Mouse (Mus musculus) cerebellum, adult 18-20 months (tissue): ENCODE measurements around the gene Pde7b.
"Not testable (repeated sequence)": the region's sequence is repeated elsewhere in the genome, so short reads cannot be mapped to it uniquely, and the experiment has no call there.

Experiments
- DNase-seq, 2 experiments: peaks; one replicate each; pipeline ENCODE4 v3.0.0; 2021

Gene Pde7b

GRCm38 (mm10) chr10:20533811-20534210, 191.1 kb downstream of the Pde7b start:
- DNase-seq, result no peak

- no peak for DNase-seq
Measured at GRCm38 (mm10) chr10:20531921-20532320, 193.0 kb downstream of the Pde7b start.

DNA sequence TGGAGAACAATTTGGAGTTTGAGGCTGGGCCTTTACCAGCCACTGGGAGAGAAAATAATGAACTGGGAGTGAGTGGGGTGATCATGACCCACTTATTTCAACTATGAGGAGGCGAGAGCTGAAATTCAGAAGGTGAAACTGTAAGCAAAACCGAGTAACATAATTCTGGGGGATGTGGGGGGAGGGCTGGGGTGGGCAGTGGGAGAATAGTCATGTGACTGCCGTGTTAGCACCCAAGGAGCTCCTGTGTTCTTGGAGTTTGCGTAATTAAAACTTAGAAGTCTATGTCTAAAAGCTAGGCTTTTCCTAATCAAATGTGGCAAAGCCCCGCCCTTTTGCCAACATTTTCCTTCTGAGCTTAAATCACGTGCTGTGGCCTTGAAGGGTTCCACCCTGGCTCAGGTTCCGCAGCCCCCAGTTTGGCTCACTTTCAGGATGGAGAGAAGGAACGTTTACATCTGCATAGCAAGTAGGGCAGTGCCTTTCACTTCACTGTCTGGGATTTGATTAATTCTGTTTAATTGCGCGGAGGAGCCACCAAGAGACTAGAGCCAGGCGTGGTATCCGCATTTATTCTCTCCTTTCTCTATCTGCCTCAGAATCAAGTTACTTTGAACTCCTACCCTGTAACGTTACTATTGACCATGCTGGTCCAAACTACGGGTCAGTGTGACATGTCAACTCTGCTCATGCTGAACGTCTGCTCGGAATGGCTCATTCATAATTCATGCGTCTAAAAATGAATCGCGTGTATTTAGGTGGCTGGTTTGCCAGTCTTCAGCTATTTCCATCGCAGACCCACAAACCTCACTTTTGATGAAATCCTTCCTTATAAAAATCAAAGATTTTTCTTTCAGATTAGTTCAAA, 196.1 kb downstream of the Pde7b start:
- no peak for DNase-seq

- no peak for DNase-seq
Measured at GRCm38 (mm10) chr10:20527737-20528136, 197.1 kb downstream of the Pde7b start.

DNA sequence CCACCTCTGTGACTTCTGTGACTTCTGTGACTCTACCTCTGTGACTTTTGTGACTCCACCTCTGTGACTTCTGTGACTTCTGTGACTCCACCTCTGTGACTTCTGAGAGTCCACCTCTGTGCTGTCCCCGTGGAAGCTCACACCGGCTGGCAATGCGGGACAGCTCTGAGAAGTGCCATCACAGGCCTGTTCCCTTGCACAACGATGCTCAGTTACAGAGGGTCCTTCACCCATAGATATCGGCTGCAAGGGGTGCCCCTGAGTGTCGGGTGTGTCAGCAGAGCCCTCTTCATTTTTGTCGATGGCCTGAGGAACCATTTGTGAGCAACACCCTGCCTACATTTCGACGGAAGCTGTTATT, 206.4 kb downstream of the Pde7b start:
- no peak for DNase-seq

DNA sequence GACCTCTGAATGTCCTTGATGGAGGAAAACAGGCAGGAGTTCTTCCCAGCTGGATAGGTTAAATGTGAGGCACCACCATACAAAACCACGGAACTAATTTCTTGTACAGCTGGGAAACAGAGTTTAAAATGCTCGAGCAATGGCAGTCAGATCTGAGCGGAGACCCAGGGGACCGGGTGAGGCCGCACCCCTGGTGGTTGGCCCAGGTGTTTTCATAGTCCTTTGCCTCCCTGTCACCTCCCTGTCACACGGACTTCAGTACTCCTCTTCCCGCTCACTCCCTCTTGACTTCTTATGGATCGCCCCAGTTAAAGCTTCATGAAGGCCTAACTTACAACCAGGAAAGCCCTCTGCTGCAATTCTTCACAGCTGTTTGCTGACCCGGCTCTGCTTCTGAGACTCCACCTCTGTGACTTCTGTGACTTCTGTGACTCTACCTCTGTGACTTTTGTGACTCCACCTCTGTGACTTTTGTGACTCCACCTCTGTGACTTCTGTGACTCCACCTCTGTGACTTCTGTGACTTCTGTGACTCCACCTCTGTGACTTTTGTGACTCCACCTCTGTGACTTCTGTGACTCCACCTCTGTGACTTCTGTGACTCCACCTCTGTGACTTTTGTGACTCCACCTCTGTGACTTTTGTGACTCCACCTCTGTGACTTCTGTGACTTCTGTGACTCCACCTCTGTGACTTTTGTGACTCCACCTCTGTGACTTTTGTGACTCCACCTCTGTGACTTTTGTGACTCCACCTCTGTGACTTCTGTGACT, 206.9 kb downstream of the Pde7b start:
- not testable (repeated sequence) for DNase-seq

DNA sequence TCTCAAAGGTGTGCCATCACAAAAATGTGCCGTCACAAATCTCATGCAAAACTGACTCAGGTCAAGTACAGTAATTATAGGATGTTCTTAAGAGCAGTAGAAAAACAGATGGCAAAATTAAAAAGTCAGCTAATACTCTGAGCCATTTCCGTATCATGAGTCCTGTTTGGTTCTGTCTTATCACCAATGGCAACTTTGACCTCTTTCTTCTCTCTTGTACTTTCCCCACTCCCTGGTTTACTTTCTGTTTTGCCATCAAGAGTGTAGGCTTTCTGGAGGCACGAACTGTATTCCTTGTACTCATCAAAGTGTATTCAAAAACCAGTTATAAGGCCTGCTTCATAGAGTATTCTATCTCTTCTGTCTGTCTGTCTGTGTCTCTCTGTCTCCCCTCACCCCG, 211.0 kb downstream of the Pde7b start:
- DNase-seq, result no peak

DNA sequence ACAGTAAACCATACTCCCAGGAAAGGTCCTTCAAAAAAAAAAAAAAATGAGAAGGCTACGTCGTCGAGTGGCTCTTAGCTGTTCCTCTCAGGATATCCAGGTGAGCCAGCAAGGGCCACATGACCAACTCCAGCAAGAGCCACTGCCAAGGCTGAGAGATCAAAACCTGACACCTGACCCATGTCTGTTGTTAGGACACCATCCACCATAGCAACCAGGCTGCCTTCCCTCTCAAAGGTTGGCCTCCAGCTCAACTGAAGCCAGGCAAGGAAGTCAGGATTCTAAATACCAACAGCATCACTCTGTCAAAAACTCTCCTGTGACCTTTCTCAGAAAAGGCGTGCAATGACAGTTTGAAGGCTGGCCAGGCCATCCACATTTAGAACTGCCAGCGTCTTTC, 211.4 kb downstream of the Pde7b start:
- no peak for DNase-seq

DNA sequence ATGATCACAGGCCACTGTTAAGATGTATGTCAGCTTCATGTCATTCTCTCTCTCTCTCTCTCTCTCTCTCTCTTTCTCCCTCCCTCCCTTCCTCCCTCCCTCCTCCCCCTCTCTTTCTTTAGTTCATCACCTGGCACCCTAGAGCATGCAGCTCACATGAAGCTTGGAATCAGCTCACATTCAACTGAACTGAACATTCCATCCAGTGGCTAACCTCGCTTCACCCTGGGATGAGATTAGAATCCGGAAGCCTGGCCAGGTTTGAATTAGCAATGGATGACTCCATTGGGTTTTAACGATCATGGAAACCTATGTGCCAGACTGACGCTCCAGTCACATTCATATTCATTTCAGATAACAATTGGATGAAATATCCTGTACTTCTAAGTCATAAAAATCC, 215.1 kb downstream of the Pde7b start:
- no peak for DNase-seq

DNA sequence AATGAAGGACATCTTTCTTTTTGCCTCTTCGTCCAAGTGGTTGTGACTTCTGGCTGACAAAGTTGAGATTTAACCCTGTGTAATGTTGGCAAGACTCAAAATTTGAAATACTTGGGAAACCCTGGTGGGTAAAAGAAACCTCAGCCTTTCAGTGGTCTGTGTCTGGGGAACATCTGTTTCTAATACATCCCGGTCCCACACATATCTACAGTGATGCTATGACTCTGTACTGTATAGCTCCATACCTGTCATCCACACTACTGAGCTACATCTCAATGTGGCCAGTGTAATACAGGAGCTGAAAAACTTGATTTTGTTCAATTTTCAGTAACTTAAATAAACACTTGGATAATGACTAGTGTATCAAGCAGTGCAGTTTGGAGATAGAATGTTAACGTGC, 216.4 kb downstream of the Pde7b start:
- no peak for DNase-seq

GRCm38 (mm10) chr10:20507732-20508412, 217.0 kb downstream of the Pde7b start:
- no peak for DNase-seq

DNA sequence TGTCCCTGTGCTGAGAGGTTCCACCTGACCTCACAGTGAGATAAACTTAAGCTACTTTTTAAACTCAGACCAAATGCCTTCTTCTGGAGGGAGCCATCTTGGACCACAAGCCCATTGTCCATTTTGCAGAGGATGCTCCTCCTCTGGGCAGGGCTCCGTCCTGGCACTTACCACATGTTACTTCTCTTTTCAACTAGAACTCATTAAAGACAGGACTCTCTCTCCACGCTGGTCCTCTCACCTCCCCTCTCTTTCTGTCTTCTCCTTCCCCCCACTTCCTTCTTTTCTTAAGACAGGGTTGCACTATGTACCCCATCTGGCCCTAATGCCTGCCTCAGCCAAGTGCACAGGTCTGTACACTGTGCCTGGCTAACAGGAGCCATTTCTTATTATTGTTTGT, 217.8 kb downstream of the Pde7b start:
- DNase-seq, result no peak

DNA sequence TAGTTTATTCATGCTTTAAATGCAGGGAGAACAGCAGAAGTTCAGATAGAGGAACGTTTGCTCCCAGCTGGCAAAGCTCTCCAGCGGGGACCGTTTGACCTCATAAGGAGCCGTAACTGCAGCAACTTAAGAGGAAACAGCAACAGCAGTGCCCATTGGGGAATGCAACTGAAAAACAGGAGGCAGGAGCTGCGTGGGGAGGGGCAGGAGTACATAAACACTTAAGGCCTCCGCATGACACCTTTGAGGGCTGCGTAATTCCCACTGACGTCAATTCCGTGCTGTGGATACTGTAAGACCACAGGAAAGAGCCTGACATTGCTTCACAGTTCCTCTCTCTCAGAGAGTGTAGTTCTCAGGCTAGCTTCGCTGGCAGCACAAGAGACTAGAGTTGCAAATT, 219.4 kb downstream of the Pde7b start:
- DNase-seq, result no peak

DNA sequence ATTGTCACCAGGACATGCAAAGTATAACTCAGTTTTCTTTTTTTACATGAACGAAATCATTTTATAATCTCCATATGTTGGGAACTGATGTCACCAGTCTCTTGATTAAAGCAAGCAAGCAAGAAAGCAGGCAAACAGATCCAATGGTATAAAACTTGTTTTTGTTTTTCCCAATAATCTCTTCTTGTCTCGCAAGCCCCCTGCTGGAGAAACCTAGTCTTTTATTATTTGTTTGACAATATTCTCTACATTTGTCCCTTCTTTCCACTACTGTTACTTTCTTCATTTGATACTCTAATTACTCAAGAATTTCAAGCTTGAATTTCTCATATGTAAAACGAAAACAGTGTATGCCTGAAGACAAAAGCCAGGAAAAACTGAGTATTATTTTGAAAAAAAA, 220.1 kb downstream of the Pde7b start:
- no peak for DNase-seq

DNA sequence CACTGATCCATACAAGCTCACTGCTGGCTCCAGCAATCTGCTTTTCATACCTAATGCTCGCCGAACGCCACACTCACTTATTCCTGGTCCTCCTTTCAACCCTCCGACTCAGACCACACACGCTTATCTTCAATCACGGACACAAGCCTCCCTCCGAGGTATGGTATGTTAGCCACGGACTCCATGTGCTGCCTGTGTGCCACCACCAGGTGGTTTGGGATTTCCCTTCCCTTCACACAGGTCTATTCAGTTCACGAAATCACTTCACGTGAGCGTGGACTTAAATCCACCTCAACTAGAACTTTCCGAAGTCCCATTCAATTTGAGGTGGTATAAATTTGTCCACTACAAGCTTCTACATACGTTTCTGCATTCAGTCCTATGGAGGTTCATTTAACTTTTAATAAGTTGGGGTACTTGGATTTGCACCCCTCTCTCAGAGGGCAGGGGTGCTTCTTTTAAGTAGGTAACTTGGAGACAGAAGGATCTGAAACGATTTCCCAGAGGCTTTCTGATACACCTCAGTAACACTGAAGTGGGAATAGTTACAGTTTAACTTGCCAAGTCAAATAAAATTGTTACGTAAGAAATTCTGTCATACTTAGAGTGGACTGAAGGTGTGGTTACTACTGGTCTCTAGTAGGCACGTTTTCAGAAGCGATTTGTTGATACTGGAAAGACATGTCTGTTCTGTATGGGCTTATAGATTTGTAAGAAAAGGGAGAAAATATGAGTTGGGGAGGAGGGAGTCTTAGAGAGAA, 221.4 kb downstream of the Pde7b start:
- DNase-seq, result no peak

DNA sequence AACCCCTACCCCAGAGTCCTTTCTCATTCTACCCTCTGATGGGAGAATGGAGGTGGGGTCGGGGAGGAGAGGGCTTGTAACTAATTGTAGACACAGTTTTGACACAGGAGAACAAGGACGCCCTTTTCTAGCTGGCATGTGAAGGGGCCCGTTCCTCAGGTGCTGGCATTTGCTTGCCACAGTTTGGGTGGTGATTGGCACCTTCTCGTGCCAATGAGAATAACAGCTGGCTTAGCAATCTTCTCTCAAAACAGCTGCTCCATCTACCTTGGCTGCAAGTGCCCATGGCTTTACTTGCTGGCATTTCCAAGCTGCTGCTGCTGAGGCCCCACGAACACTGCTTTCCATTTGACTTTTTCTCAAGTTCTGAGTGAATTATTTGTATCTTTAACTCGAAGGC, 223.7 kb downstream of the Pde7b start:
- DNase-seq, result no peak

DNA sequence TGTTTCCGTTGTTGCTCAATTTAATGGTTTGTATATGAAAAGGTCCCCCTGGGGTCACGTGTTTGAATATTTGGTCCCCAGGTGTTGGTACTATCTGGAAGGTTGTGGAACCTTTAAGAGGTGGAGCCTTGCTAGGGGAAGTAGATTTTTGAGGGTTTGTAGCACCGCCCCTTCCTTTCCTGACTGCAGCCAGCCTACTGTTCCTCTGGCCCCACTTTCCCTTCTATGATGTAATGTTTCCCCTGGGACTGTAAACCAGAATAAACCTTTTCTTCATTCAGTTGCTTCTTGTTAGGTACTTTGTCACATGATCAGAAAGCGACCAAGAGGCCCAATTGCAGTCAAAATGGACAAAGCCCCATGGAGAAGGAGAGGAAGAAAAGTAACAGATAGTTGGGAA, 229.8 kb downstream of the Pde7b start:
- DNase-seq, result no peak

- DNase-seq, result no peak
Measured at GRCm38 (mm10) chr10:20493826-20494455, 230.9 kb downstream of the Pde7b start.

DNA sequence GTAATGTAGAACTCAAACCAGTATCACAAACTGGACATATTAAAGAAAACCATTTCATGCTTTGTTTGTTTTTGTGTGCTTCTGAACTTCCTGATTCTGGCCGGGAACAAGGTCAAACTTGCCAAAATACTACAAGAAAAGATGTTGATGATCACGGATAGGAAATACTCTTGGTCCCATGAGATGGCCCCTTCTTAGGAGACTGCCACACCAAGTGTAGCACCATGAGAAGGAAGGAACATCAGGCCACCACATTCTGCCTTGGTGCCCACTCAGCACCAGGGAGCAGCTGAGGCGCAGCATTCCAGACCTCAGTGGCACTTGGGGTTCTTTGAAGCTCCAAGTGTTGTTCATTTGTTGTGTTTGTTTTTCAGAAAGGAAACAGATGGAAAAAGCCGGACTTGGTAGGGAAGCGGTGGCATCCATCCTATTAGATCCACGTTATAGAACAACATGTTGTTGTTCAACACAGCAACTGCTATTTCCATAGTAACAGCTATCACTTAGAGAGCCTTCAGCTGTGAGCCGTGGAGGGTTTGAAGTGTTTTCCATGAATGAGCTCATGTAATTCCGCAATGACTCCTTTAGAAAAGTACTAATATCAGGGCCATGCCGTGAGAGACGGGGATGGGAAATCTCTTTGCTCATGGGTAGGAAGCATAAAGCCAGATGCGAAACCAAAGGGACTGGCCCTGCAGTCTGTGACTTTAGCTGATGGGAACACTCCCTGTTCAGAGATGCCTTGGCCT, 232.5 kb downstream of the Pde7b start:
- no peak for DNase-seq

DNA sequence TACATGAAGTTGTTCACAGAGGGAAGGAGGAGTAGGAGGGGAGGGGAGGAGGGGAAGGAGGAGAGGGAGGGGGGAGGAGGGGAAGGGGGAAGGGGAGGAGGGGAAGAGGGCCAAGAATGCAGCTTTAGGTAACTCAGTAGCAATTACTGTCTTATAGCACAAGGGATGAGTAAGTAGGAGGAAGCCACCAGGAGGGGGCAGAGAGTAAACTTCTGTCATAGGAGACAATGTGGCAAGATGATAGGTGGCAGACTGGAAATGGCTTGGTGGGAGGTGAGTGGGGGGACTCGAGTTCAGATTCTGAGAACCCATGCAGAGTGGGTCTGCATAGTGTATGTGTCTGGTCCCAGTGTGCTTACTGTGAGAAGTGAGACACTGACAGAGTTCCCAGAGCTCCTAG, 234.1 kb downstream of the Pde7b start:
- DNase-seq, result no peak

- no peak for DNase-seq
Measured at GRCm38 (mm10) chr10:20490281-20490680, 234.6 kb downstream of the Pde7b start.
